Mouse (Mus musculus): Measurements from ENCODE around the gene C9. TPM values are rescaled to one million over a fixed set of nuclear protein-coding genes. Genes with fewer than 3 reads are reported as not detected.

The C9 gene
- polyA plus RNA-seq (2015; fragmentation: Nextera tagmentation; extraction: Ambion mirVana) = 0.20 TPM in 1 of 2 replicates, not detected in the other

GRCm38 (mm10) chr15:6445135-6445534 lies at the start of gene C9:
TSS of gene C9 (plus strand) at chr15:6445327.
- no peaks in the 10 kb centered on the region for H3K9me3 ChIP-seq (ENCODE audit: control insufficient read depth, low read length)
- H3K27me3 ChIP-seq (ENCODE audit: control insufficient read depth, insufficient read depth, low read depth, low read length) = no peaks in the 10 kb centered on the region
- no peaks in the 10 kb centered on the region for H3K4me1 ChIP-seq (replicated peaks; ENCODE audit: control insufficient read depth, insufficient read depth, low read length)
- H3K36me3 ChIP-seq (ENCODE audit: control insufficient read depth, insufficient read depth, low read length) = no peaks in the 10 kb centered on the region
- ATAC-seq (ENCODE audit: low read depth) = no peak
- no peak within 1 kb of the TSS for H3K27ac ChIP-seq (ENCODE audit: low read length)
- no peak within 1 kb of the TSS for H3K9ac ChIP-seq (ENCODE audit: low read length)
- 64% methylated on average over 2 of the region's 2 CpGs for WGBS
- no peak within 1 kb of the TSS for H3K4me3 ChIP-seq (ENCODE audit: low read length)
- H3K4me2 ChIP-seq (ENCODE audit: low read depth, low read length) = no peak within 1 kb of the TSS

- Histone ChIP-seq H3K9me3 (ENCODE audit: control insufficient read depth, low read length) (no peaks in the 10 kb centered on the region), H3K9ac (ENCODE audit: low read length) (no peak overlapping the region), H3K4me1 (replicated peaks; ENCODE audit: control insufficient read depth, insufficient read depth, low read length) (no peaks in the 10 kb centered on the region; the same call in 1 of the 2 replicates), H3K27me3 (ENCODE audit: control insufficient read depth, insufficient read depth, low read depth, low read length) (no peaks in the 10 kb centered on the region), H3K27ac (ENCODE audit: low read length) (no peak overlapping the region), H3K4me2 (ENCODE audit: low read depth, low read length) (no peak overlapping the region), H3K4me3 (ENCODE audit: low read length) (no peak overlapping the region), H3K36me3 (ENCODE audit: control insufficient read depth, insufficient read depth, low read length) (no peaks in the 10 kb centered on the region)
- no peak for ATAC-seq (ENCODE audit: low read depth)
- 78% methylated on average over 4 of the region's 4 CpGs for WGBS
Observed at GRCm38 (mm10) chr15:6398211-6398610, 46.9 kb upstream of the C9 start.

- Histone ChIP-seq H3K27ac (ENCODE audit: low read length) (no peak overlapping the region), H3K9me3 (ENCODE audit: control insufficient read depth, low read length) (no peaks in the 10 kb centered on the region), H3K4me2 (ENCODE audit: low read depth, low read length) (no peak overlapping the region), H3K36me3 (ENCODE audit: control insufficient read depth, insufficient read depth, low read length) (no peaks in the 10 kb centered on the region), H3K27me3 (ENCODE audit: control insufficient read depth, insufficient read depth, low read depth, low read length) (no peaks in the 10 kb centered on the region), H3K4me3 (ENCODE audit: low read length) (no peak overlapping the region), H3K9ac (ENCODE audit: low read length) (no peak overlapping the region), H3K4me1 (replicated peaks; ENCODE audit: control insufficient read depth, insufficient read depth, low read length) (no peaks in the 10 kb centered on the region; the same call in 1 of the 2 replicates)
- no peak for ATAC-seq (ENCODE audit: low read depth)
- 76% methylated on average over 6 of the region's 6 CpGs for WGBS
Observed at GRCm38 (mm10) chr15:6398881-6399280, 46.2 kb upstream of the C9 start.

- no peak for ATAC-seq (ENCODE audit: low read depth)
- H3K27ac ChIP-seq (ENCODE audit: low read length) = no peak overlapping the region
- H3K4me1 ChIP-seq (replicated peaks; ENCODE audit: control insufficient read depth, insufficient read depth, low read length) = no peaks in the 10 kb centered on the region; the same call in 1 of the 2 replicates
- no peaks in the 10 kb centered on the region for H3K9me3 ChIP-seq (ENCODE audit: control insufficient read depth, low read length)
- no peak overlapping the region for H3K4me3 ChIP-seq (ENCODE audit: low read length)
- no peaks in the 10 kb centered on the region for H3K36me3 ChIP-seq (ENCODE audit: control insufficient read depth, insufficient read depth, low read length)
- no peak overlapping the region for H3K9ac ChIP-seq (ENCODE audit: low read length)
- no peaks in the 10 kb centered on the region for H3K27me3 ChIP-seq (ENCODE audit: control insufficient read depth, insufficient read depth, low read depth, low read length)
- WGBS = 40% methylated on average over 8 of the region's 8 CpGs
- H3K4me2 ChIP-seq (ENCODE audit: low read depth, low read length) = no peak overlapping the region
Observed at GRCm38 (mm10) chr15:6400115-6400514, 45.0 kb upstream of the C9 start.

- H3K27ac ChIP-seq (ENCODE audit: low read length) = no peak overlapping the region
- WGBS = 48% methylated on average over 2 of the region's 2 CpGs
- H3K4me2 ChIP-seq (ENCODE audit: low read depth, low read length) = no peak overlapping the region
- H3K36me3 ChIP-seq (ENCODE audit: control insufficient read depth, insufficient read depth, low read length) = no peaks in the 10 kb centered on the region
- H3K4me3 ChIP-seq (ENCODE audit: low read length) = no peak overlapping the region
- no peak overlapping the region for H3K9ac ChIP-seq (ENCODE audit: low read length)
- H3K9me3 ChIP-seq (ENCODE audit: control insufficient read depth, low read length) = no peaks in the 10 kb centered on the region
- peak; percentile 67; the same call in 1 of the 2 replicates for ATAC-seq (ENCODE audit: low read depth)
- H3K4me1 ChIP-seq (replicated peaks; ENCODE audit: control insufficient read depth, insufficient read depth, low read length) = no peaks in the 10 kb centered on the region; the same call in 1 of the 2 replicates
- no peaks in the 10 kb centered on the region for H3K27me3 ChIP-seq (ENCODE audit: control insufficient read depth, insufficient read depth, low read depth, low read length)
Observed at GRCm38 (mm10) chr15:6402433-6402832, 42.7 kb upstream of the C9 start.

- WGBS = 77% methylated on average over 5 of the region's 5 CpGs
- H3K36me3 ChIP-seq (ENCODE audit: control insufficient read depth, insufficient read depth, low read length) = no peaks in the 10 kb centered on the region
- no peaks in the 10 kb centered on the region for H3K27me3 ChIP-seq (ENCODE audit: control insufficient read depth, insufficient read depth, low read depth, low read length)
- no peaks in the 10 kb centered on the region for H3K9me3 ChIP-seq (ENCODE audit: control insufficient read depth, low read length)
- no peaks in the 10 kb centered on the region for H3K4me1 ChIP-seq (replicated peaks; ENCODE audit: control insufficient read depth, insufficient read depth, low read length)
- no peak overlapping the region for H3K4me2 ChIP-seq (ENCODE audit: low read depth, low read length)
- H3K4me3 ChIP-seq (ENCODE audit: low read length) = no peak overlapping the region
- no peak overlapping the region for H3K9ac ChIP-seq (ENCODE audit: low read length)
- ATAC-seq (ENCODE audit: low read depth) = no peak
- H3K27ac ChIP-seq (ENCODE audit: low read length) = no peak overlapping the region
Observed at GRCm38 (mm10) chr15:6404172-6404571, 41.0 kb upstream of the C9 start.

GRCm38 (mm10) chr15:6406771-6407170 lies 38.4 kb upstream of the C9 start:
- Histone ChIP-seq H3K27ac (ENCODE audit: low read length) (no peak overlapping the region), H3K36me3 (ENCODE audit: control insufficient read depth, insufficient read depth, low read length) (no peaks in the 10 kb centered on the region), H3K4me1 (replicated peaks; ENCODE audit: control insufficient read depth, insufficient read depth, low read length) (no peaks in the 10 kb centered on the region; the same call in 1 of the 2 replicates), H3K4me2 (ENCODE audit: low read depth, low read length) (no peak overlapping the region), H3K27me3 (ENCODE audit: control insufficient read depth, insufficient read depth, low read depth, low read length) (no peaks in the 10 kb centered on the region), H3K4me3 (ENCODE audit: low read length) (no peak overlapping the region), H3K9me3 (ENCODE audit: control insufficient read depth, low read length) (no peaks in the 10 kb centered on the region), H3K9ac (ENCODE audit: low read length) (no peak overlapping the region)
- ATAC-seq (ENCODE audit: low read depth) = no peak
- 79% methylated on average over 6 of the region's 6 CpGs for WGBS

- Histone ChIP-seq H3K4me1 (replicated peaks; ENCODE audit: control insufficient read depth, insufficient read depth, low read length) (no peaks in the 10 kb centered on the region; the same call in 1 of the 2 replicates), H3K27me3 (ENCODE audit: control insufficient read depth, insufficient read depth, low read depth, low read length) (no peaks in the 10 kb centered on the region), H3K27ac (ENCODE audit: low read length) (no peak overlapping the region), H3K9me3 (ENCODE audit: control insufficient read depth, low read length) (no peaks in the 10 kb centered on the region), H3K9ac (ENCODE audit: low read length) (no peak overlapping the region), H3K4me3 (ENCODE audit: low read length) (no peak overlapping the region), H3K36me3 (ENCODE audit: control insufficient read depth, insufficient read depth, low read length) (no peaks in the 10 kb centered on the region), H3K4me2 (ENCODE audit: low read depth, low read length) (no peak overlapping the region)
- WGBS = 84% methylated on average over 8 of the region's 8 CpGs
- no peak for ATAC-seq (ENCODE audit: low read depth)
Observed at GRCm38 (mm10) chr15:6409031-6409430, 36.1 kb upstream of the C9 start.

GRCm38 (mm10) chr15:6410161-6410560 lies 35.0 kb upstream of the C9 start:
- H3K27me3 ChIP-seq (ENCODE audit: control insufficient read depth, insufficient read depth, low read depth, low read length) = no peaks in the 10 kb centered on the region
- ATAC-seq (ENCODE audit: low read depth) = no peak
- H3K4me3 ChIP-seq (ENCODE audit: low read length) = no peak overlapping the region
- H3K27ac ChIP-seq (ENCODE audit: low read length) = no peak overlapping the region
- H3K4me2 ChIP-seq (ENCODE audit: low read depth, low read length) = no peak overlapping the region
- H3K9ac ChIP-seq (ENCODE audit: low read length) = no peak overlapping the region
- no peaks in the 10 kb centered on the region; the same call in 1 of the 2 replicates for H3K4me1 ChIP-seq (replicated peaks; ENCODE audit: control insufficient read depth, insufficient read depth, low read length)
- H3K9me3 ChIP-seq (ENCODE audit: control insufficient read depth, low read length) = no peaks in the 10 kb centered on the region
- H3K36me3 ChIP-seq (ENCODE audit: control insufficient read depth, insufficient read depth, low read length) = no peaks in the 10 kb centered on the region
- WGBS = 58% methylated on average over 3 of the region's 3 CpGs

GRCm38 (mm10) chr15:6411334-6411733 lies 33.8 kb upstream of the C9 start:
- Histone ChIP-seq H3K9ac (ENCODE audit: low read length) (no peak overlapping the region), H3K27me3 (ENCODE audit: control insufficient read depth, insufficient read depth, low read depth, low read length) (no peaks in the 10 kb centered on the region), H3K4me3 (ENCODE audit: low read length) (no peak overlapping the region), H3K36me3 (ENCODE audit: control insufficient read depth, insufficient read depth, low read length) (no peaks in the 10 kb centered on the region), H3K9me3 (ENCODE audit: control insufficient read depth, low read length) (no peaks in the 10 kb centered on the region), H3K4me2 (ENCODE audit: low read depth, low read length) (no peak overlapping the region), H3K4me1 (replicated peaks; ENCODE audit: control insufficient read depth, insufficient read depth, low read length) (no peaks in the 10 kb centered on the region; the same call in 1 of the 2 replicates), H3K27ac (ENCODE audit: low read length) (no peak overlapping the region)
- WGBS = 69% methylated on average over 6 of the region's 6 CpGs
- ATAC-seq (ENCODE audit: low read depth) = no peak
